Mouse (Mus musculus) adrenal gland, adult 18-20 months (tissue): ENCODE measurements around the gene Ppp1r21. TPM values are rescaled to one million over a fixed set of nuclear protein-coding genes. Genes with fewer than 3 reads are reported as not detected.

Experiments used
- total RNA-seq, 2 experiments: library from RNA; stranded (reverse); gene quantifications; 1 replicate in 1 of 2; 2 replicates in 1 of 2; pipeline ENCODE4 v1.2.3; 2021

Gene Ppp1r21
- total RNA-seq, 2 experiments from 2014 or later, result 40.0 to 48.9 TPM

Other genes with a start within 250 kb of the Ppp1r21 start
- 10 to 100 TPM; 19.0 to 20.9 TPM for gene Foxn2, start 89.4 kb upstream of the Ppp1r21 start, total RNA-seq
- gene Ston1, start 67.6 kb downstream of the Ppp1r21 start, total RNA-seq, result 10 to 100 TPM; 28.3 to 32.3 TPM
- gene Gtf2a1l, start 138.5 kb downstream of the Ppp1r21 start, total RNA-seq, result not detected